Mouse (Mus musculus) kidney, adult 9 months (tissue): Measurements from ENCODE around the gene Olfr1225.
"Not testable (repeated sequence)": the region's sequence is repeated elsewhere in the genome, so short reads cannot be mapped to it uniquely, and the experiment has no call there.

Experiments used
- DNase-seq: peaks from one replicate; pipeline ENCODE4 v3.0.0; 2022

Olfr1225 gene

GRCm38 (mm10) chr2:89174569-89174968, at the start of gene Olfr1225:
TSS of gene Olfr1225 (minus strand) at chr2:89174669.
- DNase-seq, result no peak

- no peak for DNase-seq
Observed at GRCm38 (mm10) chr2:89199948-89200347, 25.5 kb upstream of the Olfr1225 start, which contains the start of gene Olfr1226. TSS of gene Olfr1226 (minus strand) at chr2:89200048.

- DNase-seq, result no peak
Observed at GRCm38 (mm10) chr2:89196325-89196982, 22.0 kb upstream of the Olfr1225 start.

GRCm38 (mm10) chr2:89164711-89165110, 9.8 kb downstream of the Olfr1225 start:
- DNase-seq, result not testable (repeated sequence)

GRCm38 (mm10) chr2:89163991-89164390, 10.5 kb downstream of the Olfr1225 start, which contains the start of gene Olfr1224-ps1:
TSS of gene Olfr1224-ps1 (minus strand) at chr2:89164091.
- DNase-seq, result not testable (repeated sequence)

GRCm38 (mm10) chr2:89151460-89151859, 23.0 kb downstream of the Olfr1225 start, which contains the start of gene Olfr1223:
TSS of gene Olfr1223 (minus strand) at chr2:89151560.
- no peak for DNase-seq

- DNase-seq, result no peak
Observed at GRCm38 (mm10) chr2:89132954-89133353, 41.5 kb downstream of the Olfr1225 start, which contains the start of gene Olfr1222. TSS of gene Olfr1222 (minus strand) at chr2:89133054.
